Mouse (Mus musculus) monocyte, adult 5-6 weeks (primary cell): ENCODE data around the gene Tmco1. TPM values are rescaled to one million over a fixed set of nuclear protein-coding genes. Genes with fewer than 3 reads are reported as not detected.
A peak's percentile ranks its signal among the peaks of the same experiment; 100 is the strongest.

ENCODE experiments used
- ATAC-seq: fragments of 153-309, 156-312 bp; replicated peaks from 2 replicates; pipeline ENCODE4 v1.8.0; 2017; ENCODE audit warnings: mild to moderate bottlenecking; ENCODE audit not compliant: low TSS enrichment, insufficient number of reproducible peaks, severe bottlenecking, poor library complexity, low FRiP score
- total RNA-seq: library from RNA; stranded (forward); fragments of 200-1000, 200-491, 200-594 nt; gene quantifications from 3 replicates; pipeline ENCODE4 v1.2.3, GENCODE M21; 2017

The Tmco1 gene
- total RNA-seq, 1 experiment from 2014 or later, result 200 TPM

DNA sequence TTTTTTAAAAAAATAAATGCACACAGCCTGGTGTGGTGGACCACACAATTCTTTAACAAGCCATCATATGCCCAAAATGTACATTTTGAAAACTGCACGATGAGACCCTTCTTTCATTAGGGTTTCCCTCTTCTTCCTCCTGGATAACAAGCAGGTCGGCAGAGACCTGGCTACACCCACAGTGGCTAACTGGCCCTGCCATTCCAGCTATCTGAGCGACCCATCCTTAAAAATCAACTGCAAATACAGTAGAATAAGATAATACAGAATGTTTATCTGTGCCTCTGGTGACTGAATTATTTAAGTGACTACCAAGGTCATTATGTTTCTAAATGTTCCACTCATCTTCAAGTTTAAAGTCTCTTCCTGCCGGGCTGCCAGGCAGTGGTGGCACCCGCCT is 25.4 kb upstream of the Tmco1 start:
- ATAC-seq, result no peak

DNA sequence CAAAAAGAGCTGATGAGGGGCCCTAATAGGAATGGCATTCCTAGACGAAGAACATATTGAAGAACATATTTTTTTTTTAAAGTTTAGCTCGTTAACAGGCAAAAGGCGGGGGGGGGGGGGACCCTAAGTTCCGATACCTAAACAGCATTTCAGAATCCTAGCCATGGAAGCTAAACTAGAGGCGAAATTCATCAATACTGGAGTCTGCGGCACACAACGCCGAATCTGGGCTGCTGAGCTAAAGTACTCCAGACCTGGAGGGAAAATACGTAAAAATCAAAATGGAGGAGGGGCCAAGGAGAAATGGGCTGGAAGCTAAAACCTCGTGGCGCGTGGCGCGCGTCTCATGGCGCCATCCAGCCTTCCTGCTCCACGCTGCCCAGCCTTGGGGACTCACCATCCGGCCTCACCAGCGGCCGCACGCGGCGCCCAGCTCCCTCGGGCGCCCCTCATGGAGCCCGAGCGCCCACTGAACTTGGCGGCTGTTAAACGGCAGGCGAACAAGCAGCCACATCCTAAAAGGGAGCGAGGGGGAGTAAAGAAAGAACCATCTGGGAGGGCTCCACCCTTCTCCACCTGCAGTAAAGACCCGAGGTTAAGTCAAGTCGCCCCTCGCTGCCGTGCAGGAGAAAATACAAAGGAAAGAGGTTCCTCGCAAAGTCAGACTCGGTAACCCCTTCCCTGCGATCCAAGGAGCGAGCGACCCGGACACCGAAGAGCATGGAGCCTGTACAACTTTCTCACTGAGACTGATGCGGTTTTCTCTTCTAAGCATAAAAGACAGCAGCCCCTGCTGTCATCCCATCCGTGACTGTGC is 24.5 kb upstream of the Tmco1 start:
- ATAC-seq, result no peak

DNA sequence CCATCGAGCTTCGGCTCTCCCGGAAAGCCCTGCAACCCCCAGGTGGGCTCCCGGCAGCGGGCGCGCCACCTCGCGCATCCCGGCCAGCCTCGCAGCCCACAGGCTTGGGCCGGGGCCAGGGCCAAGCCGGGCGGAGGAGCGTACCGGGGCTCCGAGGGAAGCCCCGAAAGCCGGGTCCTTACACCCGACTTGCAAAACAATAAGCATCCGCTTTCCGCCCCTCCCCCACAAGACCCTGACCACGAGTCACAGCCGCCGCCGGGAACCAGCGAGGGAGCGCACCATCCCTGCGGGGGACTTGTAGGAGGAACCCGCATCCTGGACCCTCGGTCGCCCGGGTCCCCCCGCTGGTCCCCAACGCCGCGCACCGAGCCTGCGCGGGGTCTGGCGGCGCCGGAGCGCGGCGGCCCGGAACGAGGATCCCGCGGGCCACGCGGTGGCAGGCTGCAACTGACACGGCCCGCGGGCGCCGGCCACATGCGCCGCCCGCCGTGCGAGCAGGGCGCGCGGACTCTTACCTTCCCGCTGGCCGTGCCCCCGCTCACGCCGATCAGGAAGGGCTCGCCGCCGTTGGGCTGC is 23.8 kb upstream of the Tmco1 start:
- no peak for ATAC-seq

DNA sequence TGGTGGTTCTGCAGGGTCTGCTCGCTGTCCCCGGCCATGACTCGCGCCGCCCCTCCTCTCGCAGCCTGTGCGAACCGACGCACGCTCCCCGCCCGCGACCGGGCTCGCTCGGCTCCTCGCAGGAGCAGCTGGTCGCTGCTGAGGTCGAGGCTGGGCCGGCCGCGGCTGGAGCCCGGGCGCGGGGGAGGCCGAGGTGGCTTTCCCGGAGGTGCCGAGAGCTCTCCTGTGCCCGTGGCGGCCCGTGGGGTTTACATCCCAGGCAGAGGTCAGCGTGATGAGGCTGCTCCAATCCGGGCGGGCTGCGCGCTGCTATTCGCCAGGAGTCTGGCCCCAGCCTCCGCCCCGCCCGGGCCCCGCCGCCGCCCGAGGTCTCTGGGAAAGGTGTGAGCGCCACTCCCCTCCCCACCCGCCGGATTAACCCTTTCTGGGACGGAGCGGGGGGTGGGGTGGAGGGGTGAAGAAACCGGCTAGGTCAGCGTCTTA is 23.3 kb upstream of the Tmco1 start:
- ATAC-seq, result peak; percentile 44; the same call in 1 of the 2 replicates

DNA sequence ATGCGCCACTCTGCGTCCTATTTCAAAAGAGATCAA is 23.0 kb upstream of the Tmco1 start, which contains the start of gene Uck2:
Uck2 (minus strand) TSS at position 1 of the 36 bp plus-strand sequence.
- ATAC-seq, result no peak

DNA sequence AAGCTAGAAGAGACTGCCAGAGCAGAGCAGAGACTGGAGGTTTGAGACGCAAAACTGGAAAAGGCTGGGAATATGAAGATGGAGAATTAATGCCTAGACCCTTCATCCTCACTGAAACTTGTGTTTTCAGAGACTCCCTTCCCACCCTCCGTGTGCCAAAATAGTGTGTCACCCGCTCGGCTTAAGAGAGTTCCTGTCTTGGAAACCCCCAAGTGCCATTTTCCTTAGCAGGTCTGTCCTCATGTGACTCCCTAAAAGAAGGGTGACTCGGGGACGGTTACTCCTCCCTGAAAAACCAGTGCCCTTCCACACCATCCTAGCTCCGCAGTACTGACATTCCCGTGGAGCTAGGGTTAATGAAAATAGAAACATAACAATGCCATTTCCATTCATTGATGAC is 22.8 kb upstream of the Tmco1 start:
- ATAC-seq, result no peak

DNA sequence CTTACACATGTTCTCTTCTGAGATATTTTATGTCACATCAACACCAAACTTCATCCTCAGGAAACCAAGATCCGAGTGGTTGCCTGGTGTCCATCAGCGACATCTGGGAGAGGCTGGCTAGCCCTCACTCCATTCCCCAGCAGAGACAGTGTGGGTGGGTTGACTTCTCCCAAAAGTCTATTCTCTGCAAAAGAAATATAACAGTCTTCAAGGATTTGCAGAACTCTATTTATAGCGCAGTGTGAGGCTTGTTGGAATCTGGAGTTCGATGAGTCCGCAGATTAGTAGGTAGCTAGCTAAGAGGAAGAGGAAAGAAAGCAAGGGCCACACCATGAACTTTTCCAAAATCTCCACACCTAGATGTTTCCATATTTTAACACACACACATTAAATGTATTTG is 21.0 kb upstream of the Tmco1 start:
- ATAC-seq, result no peak

DNA sequence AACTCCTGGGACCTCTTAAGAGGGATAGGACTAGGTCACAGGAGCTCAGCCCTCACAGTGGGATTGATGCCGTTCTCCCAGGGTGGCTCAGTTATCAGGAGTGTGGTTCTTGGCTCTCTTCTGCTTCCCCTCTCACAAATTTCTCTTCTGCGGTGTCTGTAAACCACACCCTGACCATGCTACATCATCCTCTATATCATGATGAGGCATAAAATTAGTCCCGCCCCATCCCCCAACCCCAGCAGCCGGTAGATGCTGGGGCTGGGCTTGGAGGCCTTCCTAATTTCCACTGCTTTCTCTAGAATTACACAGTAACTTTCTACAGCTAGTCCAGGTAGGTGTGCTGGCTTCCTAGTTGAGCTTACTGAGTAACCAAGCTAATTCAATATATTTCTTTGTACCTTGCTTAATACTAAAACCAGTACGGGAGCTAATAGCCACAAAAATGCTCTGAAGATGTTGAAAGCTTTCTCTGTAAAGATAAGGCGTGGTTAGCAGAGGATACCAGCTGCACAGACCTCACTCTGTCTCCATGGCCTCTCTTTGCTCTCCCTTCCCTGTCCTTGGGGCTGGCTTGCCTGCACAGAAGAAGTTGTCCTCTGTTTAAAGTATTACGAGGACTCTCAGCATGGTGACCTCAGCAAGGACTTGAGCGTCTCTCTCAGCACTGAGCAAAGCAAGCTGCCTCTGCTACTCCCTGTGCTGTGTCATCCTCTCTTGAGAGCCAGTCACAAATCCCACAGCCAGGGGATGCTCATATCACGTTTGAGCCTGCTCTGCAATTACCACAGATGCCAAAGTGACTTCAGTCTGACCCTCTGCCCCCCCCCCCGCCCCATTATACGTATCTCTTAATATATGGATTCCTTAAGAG is 19.3 kb upstream of the Tmco1 start:
- peak; percentile 54; the same call in 1 of the 2 replicates for ATAC-seq

DNA sequence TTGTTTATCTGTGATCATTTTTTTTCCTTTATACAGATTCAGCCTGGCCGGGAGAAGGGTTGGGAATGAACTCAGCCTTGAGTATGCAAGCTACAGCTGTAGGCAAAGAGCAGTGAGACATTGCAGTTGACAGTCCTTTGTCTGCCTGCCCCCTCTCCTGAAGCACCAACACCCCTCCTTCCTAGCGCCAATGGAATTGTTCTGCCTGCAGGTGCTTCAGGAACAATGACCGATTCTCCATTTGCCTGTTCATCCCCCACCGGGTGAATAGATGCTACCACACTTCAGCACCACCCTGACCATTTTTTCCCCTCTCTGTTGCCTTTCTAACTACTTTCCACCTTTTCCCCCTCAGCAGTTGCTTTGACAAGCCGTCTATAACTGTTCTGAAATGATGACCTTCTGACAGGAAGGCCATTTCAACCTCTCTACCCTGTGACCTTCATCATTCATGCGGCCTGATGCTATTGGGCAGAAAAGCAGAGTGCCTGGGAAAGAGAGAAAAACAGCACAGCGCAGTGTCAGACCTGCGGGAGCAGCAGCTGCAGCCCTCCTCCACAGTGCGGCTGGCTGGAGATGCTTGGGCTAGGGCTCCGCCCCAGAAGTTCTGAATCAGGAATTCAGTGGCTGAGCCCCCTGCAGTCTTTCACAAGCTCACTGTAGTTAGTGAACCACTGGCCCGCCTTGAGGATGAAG is 18.5 kb upstream of the Tmco1 start:
- no peak for ATAC-seq

DNA sequence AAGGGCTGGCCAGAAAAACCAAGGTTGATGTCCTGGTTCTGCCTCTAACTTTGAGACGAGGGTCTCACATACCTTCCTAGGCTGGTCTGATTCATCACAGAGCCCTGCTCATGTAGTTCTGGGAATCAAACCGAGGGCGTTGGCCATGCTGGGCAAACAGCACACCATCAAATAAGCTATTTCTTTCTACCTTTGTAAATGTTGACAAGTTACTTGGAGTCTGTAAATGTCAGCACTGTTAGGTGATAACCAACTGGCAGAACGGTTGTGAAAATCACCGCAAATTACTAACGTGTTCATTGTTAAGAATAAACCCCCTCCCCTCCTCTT is 17.9 kb upstream of the Tmco1 start:
- no peak for ATAC-seq

DNA sequence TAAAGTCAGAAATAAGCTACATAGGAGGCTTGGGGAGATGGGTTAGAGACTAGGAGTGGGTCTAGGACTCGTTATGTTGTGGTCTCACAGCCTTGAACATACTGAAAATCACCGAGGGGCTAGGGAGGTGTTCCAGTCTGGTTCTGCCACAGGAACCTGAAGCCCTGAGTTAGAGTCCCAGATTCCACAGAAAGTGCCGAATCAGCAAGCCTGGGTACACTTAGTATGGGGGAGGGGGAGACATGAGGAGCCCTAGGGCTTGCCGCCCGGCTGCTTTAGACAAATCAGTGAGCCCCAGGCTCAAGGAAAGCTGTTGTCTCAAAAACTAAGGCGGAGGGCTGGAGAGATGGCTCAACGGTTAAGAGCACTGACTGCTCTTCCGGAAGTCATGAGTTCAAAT is 16.6 kb upstream of the Tmco1 start:
- no peak for ATAC-seq

DNA sequence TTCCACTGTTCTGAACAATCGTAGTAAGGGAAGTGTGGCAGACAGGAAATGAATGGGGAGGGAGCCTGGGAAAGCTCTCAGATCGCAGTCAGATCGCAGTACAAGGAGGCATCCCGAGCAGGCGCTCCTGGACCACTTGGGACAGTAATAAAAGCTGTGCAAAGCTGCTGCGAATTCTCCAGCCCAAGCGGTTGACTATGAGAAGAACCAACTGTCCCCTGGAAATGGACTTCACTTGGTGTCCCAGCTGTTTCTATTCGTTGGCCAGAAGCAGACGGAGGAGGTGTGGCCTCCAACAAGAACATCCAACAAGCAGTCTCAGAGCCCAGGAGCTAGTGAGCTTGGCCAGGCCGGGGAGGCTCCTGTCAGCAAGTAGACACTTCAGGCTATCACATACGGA is 15.7 kb upstream of the Tmco1 start:
- no peak for ATAC-seq

DNA sequence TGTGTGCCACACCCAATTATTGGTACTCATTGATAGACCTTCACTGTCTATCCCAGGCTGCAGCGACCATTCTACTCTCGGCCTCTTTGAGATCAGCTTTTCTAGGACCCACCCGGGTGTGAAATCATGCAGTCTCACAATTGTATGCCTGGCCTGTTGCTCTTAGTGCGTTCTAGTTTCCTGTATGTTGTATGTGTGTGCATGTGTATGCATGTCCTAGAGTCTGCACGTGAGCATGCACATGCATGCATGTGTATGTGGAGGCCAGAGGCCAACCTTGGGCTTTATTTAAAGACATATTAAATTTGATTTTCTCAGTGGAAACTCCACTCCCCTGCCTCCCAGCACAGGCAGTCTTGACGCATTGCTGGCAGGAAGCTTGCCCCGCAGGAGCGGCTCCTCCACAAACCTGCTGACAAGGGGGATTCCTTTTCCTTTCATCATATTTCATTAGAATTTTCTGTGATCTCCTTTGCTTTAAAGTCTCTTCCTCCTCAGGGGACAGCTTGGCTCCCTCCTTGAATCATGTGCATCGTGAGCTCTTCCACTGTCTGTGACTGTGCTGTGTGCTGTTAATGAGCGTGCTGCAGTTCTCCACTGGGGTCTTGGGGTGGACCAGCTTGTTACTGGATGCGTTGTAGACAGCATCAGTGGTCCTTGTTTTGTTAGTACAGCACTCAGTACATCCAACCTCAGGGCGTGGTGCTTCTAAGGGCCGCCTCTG is 12.3 kb upstream of the Tmco1 start:
- no peak for ATAC-seq

DNA sequence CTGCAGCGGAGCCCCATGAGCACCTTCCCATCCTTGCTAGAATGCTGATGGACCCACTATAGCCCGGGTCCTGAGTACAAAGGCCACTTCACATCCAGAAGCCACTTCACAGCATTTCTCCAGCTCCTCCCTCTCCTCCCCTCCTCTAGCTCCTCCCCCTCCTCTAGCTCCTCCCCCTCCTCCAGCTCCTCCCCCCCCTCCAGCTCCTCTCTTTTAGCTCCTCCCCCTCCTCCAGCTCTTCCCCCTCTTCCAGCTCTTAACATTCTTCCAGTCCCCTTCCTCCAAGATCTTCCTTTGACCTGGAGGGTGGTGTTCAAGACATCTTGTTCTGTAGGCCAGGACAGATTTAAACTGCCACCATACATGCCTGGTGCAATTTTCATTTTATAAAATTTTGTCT is 8.1 kb upstream of the Tmco1 start:
- no peak for ATAC-seq

DNA sequence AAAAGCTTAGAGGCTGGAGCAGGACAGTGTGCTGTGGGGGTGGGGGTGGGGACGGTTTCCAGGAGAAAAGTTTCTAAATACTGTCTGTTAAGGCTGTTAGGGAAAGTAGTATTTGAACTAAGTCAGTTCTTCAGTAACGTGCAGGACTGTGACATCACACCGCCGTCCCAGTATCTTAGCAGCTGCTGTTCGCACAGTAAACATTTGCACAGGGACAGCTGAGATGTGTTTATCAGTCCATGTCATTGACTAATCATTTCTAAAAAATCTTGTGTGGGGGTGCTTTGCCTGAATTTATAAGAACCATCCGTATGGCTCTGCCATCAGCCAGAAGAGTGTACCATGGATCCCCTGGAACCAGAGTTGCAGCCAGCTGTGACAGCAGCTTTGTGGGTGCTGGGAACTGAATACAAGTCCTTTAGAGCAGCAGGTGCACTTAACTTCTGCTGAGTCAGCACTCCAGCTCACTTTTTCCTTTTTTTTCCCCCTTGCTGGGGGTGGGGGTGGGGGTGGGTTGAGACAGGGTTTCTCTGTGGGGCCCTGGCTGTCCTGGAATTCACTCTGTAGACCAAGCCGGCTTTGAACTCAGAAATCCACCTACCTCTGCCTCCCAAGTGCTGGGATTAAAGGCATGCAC is 2.6 kb upstream of the Tmco1 start:
- ATAC-seq, result no peak

DNA sequence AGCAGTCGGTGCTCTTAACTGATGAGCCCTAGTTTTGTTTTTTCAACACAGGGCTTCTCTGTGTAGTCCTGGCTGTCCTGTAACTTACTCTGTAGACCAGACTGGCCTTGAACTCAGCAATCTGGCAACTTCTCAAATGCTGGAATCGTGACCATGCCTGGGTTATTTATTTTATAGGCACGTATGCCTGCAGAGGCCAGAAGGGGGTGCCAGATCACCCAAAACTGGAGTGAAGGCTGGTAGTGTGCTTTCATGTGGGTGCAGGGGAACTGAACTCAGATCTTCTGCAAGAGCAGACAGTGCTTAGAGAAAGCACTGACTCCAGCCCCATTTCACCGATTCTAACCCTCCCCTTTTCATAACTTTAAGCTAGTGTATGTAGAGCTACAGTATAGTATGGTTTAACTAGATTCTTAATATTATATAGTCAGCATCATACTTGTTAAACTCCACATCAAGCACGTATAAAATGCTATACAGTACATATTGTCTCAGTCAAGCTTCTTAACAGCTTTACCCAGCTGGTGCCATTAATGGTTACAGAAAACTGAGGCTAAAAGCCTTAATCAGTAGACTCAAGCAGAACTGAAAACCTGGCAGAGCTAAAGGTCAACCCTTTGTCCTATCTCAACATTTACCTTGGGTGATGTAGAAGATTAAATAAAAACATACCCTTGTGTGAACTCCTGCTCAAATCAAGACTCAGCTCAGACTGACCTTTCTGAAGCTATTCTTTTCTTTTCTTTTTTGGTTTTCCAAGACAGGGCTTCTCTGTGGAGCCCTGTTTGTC is 1.5 kb upstream of the Tmco1 start:
- ATAC-seq, result peak; percentile 75

DNA sequence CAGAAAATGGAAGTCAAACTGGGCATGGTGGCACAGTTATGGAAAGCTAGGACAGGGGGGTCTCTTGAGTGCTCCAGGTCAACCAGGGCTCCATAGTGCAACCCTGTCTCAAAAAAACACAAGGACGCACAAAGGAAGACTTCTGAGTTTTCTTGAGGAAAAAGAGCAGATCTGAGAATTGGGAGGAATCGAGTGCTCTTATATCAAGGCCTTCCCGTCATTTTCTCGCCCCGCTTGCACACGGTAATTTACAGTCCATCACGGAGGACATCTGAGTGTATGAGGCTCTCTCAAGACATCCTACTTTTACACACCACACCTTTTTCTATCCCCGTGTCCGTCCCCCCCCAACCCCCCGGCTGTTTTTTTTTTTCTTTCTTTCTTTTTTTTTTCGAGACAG is 504 bp upstream of the Tmco1 start:
- ATAC-seq, result no peak

DNA sequence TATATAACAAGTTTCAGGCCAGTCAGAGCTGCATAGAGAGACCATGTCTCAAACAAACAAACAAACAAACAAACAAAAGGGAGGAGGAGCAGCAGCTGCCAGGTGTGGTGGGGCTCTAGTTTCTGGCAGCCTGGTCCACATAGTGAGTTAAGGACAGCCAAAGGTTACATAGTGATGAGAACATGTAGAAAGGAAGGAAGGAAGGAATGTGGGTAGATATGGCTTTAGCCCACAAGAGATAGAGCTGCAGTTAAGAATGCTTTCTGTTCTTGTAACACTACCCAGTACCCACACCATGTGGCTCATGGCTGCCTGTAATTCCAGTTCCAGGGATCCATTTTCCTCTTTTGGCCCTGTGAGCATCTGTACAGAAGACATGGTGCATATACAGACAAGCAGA is 4.2 kb downstream of the Tmco1 start:
- ATAC-seq, result no peak
